Mouse (Mus musculus): Measurements from ENCODE around the gene Sla2.

GRCm38 (mm10) chr2:156877726-156878125 lies 9.3 kb downstream of the Sla2 start:
- TF ChIP-seq CTCF (conservative IDR thresholded peaks at IDR 0.05 in 1 of 2, IDR thresholded peaks at IDR 0.05 in 1 of 2; ENCODE audit: low read depth in 2 of 2, low read length in 2 of 2) (no peak), NELFE (IDR thresholded peaks at IDR 0.05; ENCODE audit: low read depth, low read length) (no peak), UBTF (IDR thresholded peaks at IDR 0.05; ENCODE audit: low read depth, low read length) (no peak), CHD2 (IDR thresholded peaks at IDR 0.05; ENCODE audit: low read length) (no peak), POLR2A (IDR thresholded peaks at IDR 0.05; ENCODE audit: low read depth, low read length) (no peak), JUND (conservative IDR thresholded peaks at IDR 0.05; ENCODE audit: low read depth, low read length) (no peak), ZNF384 (IDR thresholded peaks at IDR 0.05; ENCODE audit: low read depth, low read length) (no peak), MAX (IDR thresholded peaks at IDR 0.05; ENCODE audit: low read length) (no peak), RCOR1 (conservative IDR thresholded peaks at IDR 0.05; ENCODE audit: low read depth, low read length) (no peak), KAT2A (IDR thresholded peaks at IDR 0.05; ENCODE audit: insufficient replicate concordance, low read length) (no peak), GABPA (IDR thresholded peaks at IDR 0.05; ENCODE audit: insufficient replicate concordance, low read depth, low read length) (no peak), MAZ (IDR thresholded peaks at IDR 0.05; ENCODE audit: low read depth, low read length) (no peak), IRF4 (IDR thresholded peaks at IDR 0.05; ENCODE audit: low read depth, low read length) (no peak), USF1 (IDR thresholded peaks at IDR 0.05; ENCODE audit: low read depth, low read length) (no peak)
